Mouse (Mus musculus): Measurements from ENCODE around the gene Tnfsf13.

The Tnfsf13 gene

GRCm38 (mm10) chr11:69681314-69682208, 4.0 kb downstream of the Tnfsf13 start, which contains the start of gene Senp3:
Senp3 (minus strand) TSS chr11:69682084.
- peak; percentile 99 for DNase-seq (ENCODE audit: low read depth, low spot score)

DNA sequence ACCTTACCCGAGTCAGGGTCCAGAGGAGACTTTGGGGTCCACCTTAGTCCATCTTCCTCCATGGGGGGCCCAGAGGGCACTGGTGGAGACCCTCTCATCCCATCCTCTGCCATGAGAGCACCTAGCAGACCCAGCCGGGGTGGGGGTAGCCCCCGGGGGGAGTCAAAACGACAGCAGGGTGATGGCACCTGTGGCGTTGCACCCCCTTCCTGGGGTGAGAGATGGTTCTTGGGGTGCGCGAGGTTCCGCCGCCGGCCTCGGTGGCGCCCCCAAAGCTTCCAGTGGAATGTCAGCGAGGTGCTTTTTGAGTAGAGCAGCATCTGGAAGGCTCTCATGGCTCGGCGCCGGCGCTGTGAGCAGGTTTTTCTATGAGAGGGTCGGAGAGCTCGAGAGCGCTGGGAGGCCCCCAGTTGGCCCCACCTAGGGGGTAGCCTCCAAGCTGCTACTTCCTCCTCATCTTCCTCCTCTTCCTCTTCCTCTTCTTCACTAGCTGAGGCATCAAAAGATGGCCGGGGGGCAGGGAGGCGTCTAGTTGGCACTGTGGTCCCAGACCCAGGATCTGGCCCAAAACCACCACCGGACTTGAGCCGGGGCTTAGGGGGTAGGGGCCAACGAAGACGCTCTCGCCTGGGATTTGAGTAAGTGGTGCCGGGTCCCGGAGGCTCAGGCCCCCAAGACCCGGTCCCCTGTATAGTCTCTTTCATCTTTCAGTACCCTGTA, 5.3 kb downstream of the Tnfsf13 start:
- DNase-seq (ENCODE audit: low read depth, low spot score) = no peak

GRCm38 (mm10) chr11:69679144-69679543, 6.4 kb downstream of the Tnfsf13 start:
- no peak for DNase-seq (ENCODE audit: low read depth, low spot score)

- peak; percentile 100 for DNase-seq (ENCODE audit: low read depth, low spot score)
These were observed 13.3 kb downstream of the Tnfsf13 start, which contains the start of gene Eif4a1 for GRCm38 (mm10) chr11:69672211-69672706. Eif4a1 (minus strand) TSS chr11:69672423.

- DNase-seq (ENCODE audit: low read depth, low spot score) = no peak
These were observed 13.9 kb downstream of the Tnfsf13 start for GRCm38 (mm10) chr11:69671726-69672124.

DNA sequence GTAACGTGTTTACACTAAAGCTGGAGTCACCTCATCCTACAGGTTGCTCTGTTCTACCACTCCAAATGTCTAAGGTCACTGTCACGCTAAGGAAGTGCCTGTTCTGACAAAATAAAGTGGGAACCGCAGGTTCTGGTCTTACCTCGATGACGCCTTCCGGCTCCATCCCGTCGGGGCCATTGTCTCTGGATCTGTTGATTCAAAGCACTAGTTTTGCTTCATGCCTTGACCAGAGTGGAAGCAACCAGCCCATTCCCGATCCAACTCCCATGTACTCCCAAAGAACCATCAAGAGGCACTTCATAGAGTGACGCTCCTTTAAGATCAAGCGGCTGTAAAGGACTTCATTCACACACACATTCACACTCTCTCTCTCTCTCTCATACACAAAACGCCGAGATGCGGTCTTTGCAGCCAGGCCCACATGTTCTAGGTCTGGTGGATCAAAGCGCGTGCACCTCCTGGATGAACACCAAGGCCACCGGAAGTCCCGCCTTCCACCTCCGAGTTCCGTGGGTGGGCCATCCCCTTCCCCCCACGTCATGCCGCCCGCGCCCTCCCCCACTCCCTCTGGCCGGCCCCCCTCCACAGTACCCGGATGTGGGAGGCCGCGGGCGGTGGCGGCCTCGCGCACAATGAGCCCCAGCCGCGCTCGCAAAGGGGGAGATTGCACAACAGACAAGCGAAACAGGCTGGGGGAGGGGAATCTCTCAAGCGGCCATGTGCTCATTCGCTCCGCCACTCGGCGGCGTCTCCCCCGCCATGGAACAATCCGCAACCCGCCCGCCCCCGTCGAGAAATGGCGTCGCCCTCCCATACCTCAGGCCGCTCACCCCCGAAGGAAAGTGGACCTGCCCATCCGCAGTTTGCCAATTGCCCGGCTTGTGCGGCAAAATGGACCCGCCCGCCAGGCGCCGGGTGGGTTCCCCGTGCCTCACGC, 14.5 kb downstream of the Tnfsf13 start:
- DNase-seq (ENCODE audit: low read depth, low spot score) = peak; percentile 97

GRCm38 (mm10) chr11:69666665-69667005, 18.9 kb downstream of the Tnfsf13 start:
- no peak for DNase-seq (ENCODE audit: low read depth, low spot score)

DNA sequence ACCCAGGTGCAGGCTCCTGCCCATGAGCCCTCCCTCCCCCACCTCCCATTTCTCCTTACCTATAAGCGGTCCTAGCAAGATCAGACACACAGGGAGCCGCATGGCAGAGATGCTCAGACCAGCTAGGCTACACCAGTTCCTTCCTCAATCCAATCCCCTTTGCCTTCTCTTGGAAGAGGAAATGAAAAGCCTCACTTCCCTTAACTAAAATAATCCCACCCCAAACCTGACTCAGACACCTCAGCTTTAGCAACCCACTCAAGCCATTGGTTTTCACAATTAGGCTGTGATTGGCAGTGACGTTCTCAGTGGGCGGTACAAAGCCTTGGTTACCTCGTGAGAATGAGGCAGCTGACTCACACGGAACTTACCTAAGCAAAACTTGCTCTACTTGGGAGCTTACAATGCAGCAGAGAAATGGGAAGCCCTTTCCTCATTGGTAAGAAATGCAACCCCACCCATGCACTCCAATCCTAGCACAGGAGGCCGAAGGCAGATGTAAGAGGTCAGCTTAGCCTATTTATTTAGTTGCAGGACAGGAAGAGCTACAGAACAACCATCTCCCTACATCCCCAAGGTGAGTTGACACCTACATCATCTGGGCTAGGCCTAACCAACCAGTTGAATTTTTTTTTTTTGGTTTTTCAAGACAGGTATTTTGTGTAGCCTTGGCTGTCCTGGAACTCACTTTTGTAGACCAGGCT, 19.5 kb downstream of the Tnfsf13 start, which contains the start of gene Cd68:
Gene Cd68, minus strand, starts transcription at position 193 of the 704 bp plus-strand sequence.
- DNase-seq (ENCODE audit: low read depth, low spot score) = peak; percentile 95

DNA sequence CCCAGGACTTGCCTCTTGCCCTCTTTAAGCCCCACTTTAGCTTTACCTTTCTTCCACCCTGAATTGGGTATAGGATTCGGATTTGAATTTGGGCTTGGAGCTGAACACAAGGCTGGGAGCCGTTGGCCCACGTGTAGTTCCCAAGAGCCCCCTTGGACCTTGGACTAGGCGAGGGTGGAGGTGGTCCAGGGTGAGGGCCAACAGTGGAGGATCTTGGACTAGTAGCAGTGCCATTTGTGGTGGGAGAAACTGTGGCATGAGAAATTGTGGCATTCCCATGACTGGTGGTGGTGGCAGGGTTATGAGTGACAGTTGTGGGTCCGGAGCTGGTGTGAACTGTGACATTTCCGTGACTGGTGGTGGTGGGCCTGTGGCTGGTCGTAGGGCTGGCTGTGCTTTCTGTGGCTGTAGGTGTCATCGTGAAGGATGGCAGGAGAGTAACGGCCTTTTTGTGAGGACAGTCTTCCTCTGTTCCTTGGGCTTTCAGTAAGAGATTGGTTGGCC, 20.1 kb downstream of the Tnfsf13 start:
- no peak for DNase-seq (ENCODE audit: low read depth, low spot score)

DNA sequence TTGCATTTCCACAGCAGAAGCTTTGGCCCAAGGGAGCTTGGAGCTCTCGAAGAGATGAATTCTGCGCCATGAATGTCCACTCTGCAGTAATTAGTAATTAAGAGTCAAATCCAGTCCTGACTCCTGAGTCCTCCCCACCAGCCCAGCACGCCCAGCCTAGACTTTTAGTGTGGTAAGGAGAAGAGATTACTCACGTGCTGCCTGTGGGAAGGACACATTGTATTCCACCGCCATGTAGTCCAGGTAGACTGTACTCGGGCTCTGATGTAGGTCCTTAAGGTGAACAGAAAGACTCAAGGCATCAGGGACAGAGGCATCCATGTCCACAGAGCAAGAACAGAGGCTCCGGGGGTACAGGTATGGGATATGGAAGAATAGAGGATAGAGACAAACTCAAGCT, 20.7 kb downstream of the Tnfsf13 start:
- DNase-seq (ENCODE audit: low read depth, low spot score) = no peak

DNA sequence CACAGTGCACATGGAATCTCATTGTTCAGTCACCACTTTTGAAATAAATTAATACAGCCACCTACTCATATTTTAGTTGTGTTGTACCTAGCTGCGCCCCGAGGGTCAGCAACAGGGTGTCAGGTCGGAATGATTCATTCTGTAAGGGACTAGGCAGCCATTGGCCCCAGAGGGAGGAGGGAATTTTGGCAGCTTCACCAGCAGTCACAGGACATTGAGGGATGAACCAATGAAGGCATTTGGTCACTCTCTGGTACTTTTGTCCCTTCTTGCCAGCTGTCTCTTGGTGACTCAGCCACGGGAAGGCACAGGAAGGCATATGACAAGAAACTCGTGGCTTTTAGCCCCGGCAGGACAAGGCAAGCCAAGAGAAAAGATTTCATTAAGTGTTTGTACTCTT, 21.8 kb downstream of the Tnfsf13 start:
- no peak for DNase-seq (ENCODE audit: low read depth, low spot score)

DNA sequence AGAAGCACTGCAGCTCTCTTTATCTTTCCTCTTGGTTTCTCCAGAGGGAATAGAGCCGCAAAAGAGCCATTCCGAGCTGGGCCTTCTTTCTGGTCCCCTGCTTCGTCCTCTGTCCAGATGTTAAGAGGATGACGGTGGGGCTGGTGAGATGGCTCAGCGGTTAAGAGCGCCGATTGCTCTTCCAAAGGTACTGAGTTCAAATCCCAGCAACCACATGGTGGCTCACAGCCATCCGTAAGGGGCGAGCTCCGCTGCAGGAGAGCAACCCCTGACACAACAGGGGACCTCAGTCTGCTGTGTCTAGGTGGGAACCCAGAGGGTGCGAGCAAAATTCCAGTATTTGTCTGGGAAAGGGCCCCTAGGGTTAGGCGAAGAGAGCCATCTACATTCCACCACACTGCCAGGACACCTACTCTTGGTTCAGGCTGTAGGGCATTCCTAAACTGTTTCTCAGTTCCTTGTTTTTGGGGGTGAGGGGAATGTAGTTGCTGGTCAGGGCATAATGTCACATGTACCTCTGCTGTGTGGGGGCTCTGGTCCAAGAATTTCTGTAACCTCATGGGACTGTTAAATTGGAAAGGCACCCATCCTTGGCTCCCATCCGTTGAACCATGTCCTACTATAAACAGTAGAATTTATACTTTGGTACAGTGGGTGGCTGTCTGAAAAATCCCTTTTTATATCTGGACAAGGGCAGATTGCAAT, 22.5 kb downstream of the Tnfsf13 start:
- DNase-seq (ENCODE audit: low read depth, low spot score) = no peak

GRCm38 (mm10) chr11:69662213-69662966, 23.2 kb downstream of the Tnfsf13 start, which contains the start of gene Mpdu1:
Mpdu1 (minus strand) TSS chr11:69662642.
- peak; percentile 98 for DNase-seq (ENCODE audit: low read depth, low spot score)

DNA sequence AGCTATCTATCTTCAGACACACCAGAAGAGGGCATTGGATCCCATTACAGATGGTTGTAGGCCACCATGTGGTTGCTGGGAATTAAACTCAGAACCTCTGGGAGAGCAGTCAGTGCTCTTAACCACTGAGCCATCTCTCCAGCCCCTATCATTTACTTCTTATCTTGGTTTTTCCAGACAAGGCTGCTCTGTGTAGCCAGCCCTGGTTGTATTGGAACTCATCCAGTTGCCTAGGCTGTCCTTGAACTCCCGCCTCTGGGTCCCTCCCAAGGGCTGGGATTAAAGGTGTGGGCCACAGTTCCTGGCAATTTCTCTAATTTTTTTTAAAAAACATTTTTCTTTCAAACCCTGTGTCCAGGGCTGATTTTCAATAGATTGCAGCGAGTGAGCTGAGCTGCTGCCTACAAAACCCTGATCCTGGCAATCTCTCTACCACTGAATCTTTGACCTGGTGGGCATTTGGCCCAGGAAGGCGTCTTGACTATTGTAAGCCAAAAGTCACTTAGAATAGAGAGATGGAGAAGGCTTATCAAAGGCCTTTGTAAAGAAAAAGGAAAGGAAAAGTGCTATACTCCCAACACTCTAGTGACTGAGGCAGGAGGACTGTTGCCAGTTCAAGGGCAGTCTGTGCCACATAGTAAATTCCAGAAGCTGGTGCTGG, 24.2 kb downstream of the Tnfsf13 start:
- DNase-seq (ENCODE audit: low read depth, low spot score) = no peak

- no peak for DNase-seq (ENCODE audit: low read depth, low spot score)
These were observed 28.1 kb downstream of the Tnfsf13 start for GRCm38 (mm10) chr11:69657462-69657881.

GRCm38 (mm10) chr11:69656617-69657461, 28.7 kb downstream of the Tnfsf13 start:
- DNase-seq (ENCODE audit: low read depth, low spot score) = peak; percentile 80

DNA sequence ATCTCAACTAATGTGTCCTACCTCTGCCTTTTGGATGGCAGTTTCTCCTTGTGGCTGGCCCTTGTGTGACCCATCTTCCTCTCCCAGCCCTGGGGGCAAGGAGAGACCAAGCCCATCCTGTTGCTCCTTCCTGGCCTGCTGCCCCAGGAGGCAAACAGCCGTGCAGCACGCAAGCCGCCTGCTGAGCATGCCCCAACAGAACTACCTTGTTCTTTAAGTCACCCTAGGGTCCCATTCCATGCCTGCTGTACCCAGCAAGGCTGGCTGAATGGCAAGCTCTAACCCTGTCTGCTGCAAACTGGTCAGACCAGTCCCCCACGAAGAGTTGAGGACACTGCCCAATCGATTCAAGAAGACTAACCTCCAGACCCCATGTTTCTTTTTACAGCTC, 29.5 kb downstream of the Tnfsf13 start:
- DNase-seq (ENCODE audit: low read depth, low spot score) = no peak

All from ZHBTc4 (cell line).